Mouse (Mus musculus) intestine, postnatal 0 days (tissue): ENCODE data around the gene Cdk9. TPM values are rescaled to one million over a fixed set of nuclear protein-coding genes. Genes with fewer than 3 reads are reported as not detected.

Experiments used
- ATAC-seq: fragments of 200-750 bp; cut with Nextera tagmentation; 2 replicates; pipeline ENCODE4 v1.8.0; 2017; ENCODE audit warnings: mild to moderate bottlenecking, moderate TSS enrichment, moderate library complexity
- H3K27ac ChIP-seq: fragments of 300-500 bp; sonication (generic); 2 replicates; pipeline ENCODE4 v1.5.1; 2014; ENCODE audit warnings: mild to moderate bottlenecking, low read depth, low read length, moderate library complexity
- H3K27me3 ChIP-seq: fragments of 300-500 bp; sonication (generic); replicated peaks from 2 replicates; pipeline ENCODE4 v1.6.1; 2014; ENCODE audit warnings: low read length, mixed read lengths; ENCODE audit not compliant: control insufficient read depth, insufficient read depth
- H3K36me3 ChIP-seq: fragments of 300-500 bp; sonication (generic); 2 replicates; pipeline ENCODE4 v1.6.1; 2014; ENCODE audit warnings: mild to moderate bottlenecking, moderate library complexity; ENCODE audit not compliant: control insufficient read depth, insufficient read depth
- H3K4me1 ChIP-seq: fragments of 300-500 bp; sonication (generic); replicated peaks from 2 replicates; pipeline ENCODE4 v1.6.1; 2014; ENCODE audit warnings: antibody characterized with exemption, low read length, mixed read lengths; ENCODE audit not compliant: control insufficient read depth, insufficient read depth
- H3K4me2 ChIP-seq: fragments of 300-500 bp; sonication (generic); replicated peaks from 2 replicates; pipeline ENCODE4 v1.6.1; 2014; ENCODE audit warnings: low read depth, mild to moderate bottlenecking, moderate library complexity
- H3K4me3 ChIP-seq: fragments of 300-500 bp; sonication (generic); 2 replicates; pipeline ENCODE4 v1.5.1; 2014; ENCODE audit warnings: low read depth, low read length
- H3K9ac ChIP-seq: fragments of 300-500 bp; sonication (generic); 2 replicates; pipeline ENCODE4 v1.6.1; 2014; ENCODE audit warnings: mild to moderate bottlenecking, low read depth, low read length
- H3K9me3 ChIP-seq: fragments of 300-500 bp; sonication (generic); 2 replicates; pipeline ENCODE4 v1.6.1; 2016; ENCODE audit warnings: mixed run types; ENCODE audit not compliant: control insufficient read depth
- CTCF ChIP-seq: sonication (generic); IDR thresholded peaks from 2 replicates; pipeline ENCODE4 v1.5.1; 2016; ENCODE audit warnings: low read depth, mild to moderate bottlenecking, control low read depth, antibody characterized with exemption, moderate library complexity
- WGBS: fragments of 180-500 bp; shearing (Covaris S2); extraction: QIAGEN DNeasy Blood & Tissue Kit; methylation state at CpG from one replicate; pipeline ENCODE4 v1.1.7; 2014; 5-methylcytosine and 5-hydroxymethylcytosine counted together
- polyA plus RNA-seq: library from polyadenylated mRNA; unstranded; fragments of >200 nt; fragmentation: Nextera tagmentation; extraction: Ambion mirVana; gene quantifications from 2 replicates; pipeline ENCODE4 v1.2.1, GENCODE M21; 2015

The Cdk9 gene
- polyA plus RNA-seq, 1 experiment from 2014 or later, result 54.0 TPM

GRCm38 (mm10) chr2:32712108-32712551 lies 746 bp downstream of the Cdk9 start:
- Histone ChIP-seq H3K9ac (peak overlapping the region; percentile 85), H3K4me1 (peaks cover 13% of the 10 kb centered on the region; the same call in 1 of the 2 replicates), H3K36me3 (peaks cover 34% of the 10 kb centered on the region), H3K27ac (peak overlapping the region; percentile 80), H3K9me3 (no peaks in the 10 kb centered on the region), H3K4me2 (peak overlapping the region; percentile 74), H3K27me3 (no peaks in the 10 kb centered on the region), H3K4me3 (peak overlapping the region; percentile 89)
- 1% methylated on average over 39 of the region's 41 CpGs for WGBS
- TF ChIP-seq CTCF, result peak; percentile 36; the same call in 1 of the 2 replicates
- ATAC-seq, result peak; percentile 55

GRCm38 (mm10) chr2:32711301-32712056 lies 1.4 kb downstream of the Cdk9 start:
- Histone ChIP-seq H3K4me3 (peak overlapping the region; percentile 89), H3K4me2 (peak overlapping the region; percentile 74), H3K27ac (peak overlapping the region; percentile 80), H3K9me3 (no peaks in the 10 kb centered on the region), H3K9ac (peak overlapping the region; percentile 85), H3K27me3 (no peaks in the 10 kb centered on the region), H3K36me3 (peaks cover 40% of the 10 kb centered on the region), H3K4me1 (peaks cover 13% of the 10 kb centered on the region; the same call in 1 of the 2 replicates)
- TF ChIP-seq CTCF, result peak; percentile 41; the same call in 1 of the 2 replicates
- WGBS, result 21% methylated on average over 9 of the region's 9 CpGs
- no peak for ATAC-seq

- 74% methylated on average over 5 of the region's 5 CpGs for WGBS
- peaks cover 51% of the 10 kb centered on the region for H3K36me3 ChIP-seq
- no peak for TF ChIP-seq CTCF
- no peak overlapping the region for H3K4me2 ChIP-seq
- H3K4me1 ChIP-seq, result peaks cover 13% of the 10 kb centered on the region; the same call in 1 of the 2 replicates
- no peak overlapping the region for H3K27ac ChIP-seq
- no peaks in the 10 kb centered on the region for H3K9me3 ChIP-seq
- H3K4me3 ChIP-seq, result no peak overlapping the region
- no peak for ATAC-seq
- H3K27me3 ChIP-seq, result no peaks in the 10 kb centered on the region
- no peak overlapping the region for H3K9ac ChIP-seq
Observed at GRCm38 (mm10) chr2:32710425-32710824, 2.5 kb downstream of the Cdk9 start.

- H3K27me3 ChIP-seq, result no peaks in the 10 kb centered on the region
- peaks cover 13% of the 10 kb centered on the region; the same call in 1 of the 2 replicates for H3K4me1 ChIP-seq
- no peak for TF ChIP-seq CTCF
- no peaks in the 10 kb centered on the region for H3K9me3 ChIP-seq
- H3K4me2 ChIP-seq, result no peak overlapping the region
- WGBS, result 86% methylated on average over 20 of the region's 20 CpGs
- ATAC-seq, result no peak
- peaks cover 59% of the 10 kb centered on the region for H3K36me3 ChIP-seq
- H3K9ac ChIP-seq, result no peak overlapping the region
- no peak overlapping the region for H3K4me3 ChIP-seq
- H3K27ac ChIP-seq, result peak overlapping the region; percentile 28; the same call in 1 of the 2 replicates
Observed at GRCm38 (mm10) chr2:32709521-32710137, 3.2 kb downstream of the Cdk9 start.

GRCm38 (mm10) chr2:32708643-32709042 lies 4.2 kb downstream of the Cdk9 start:
- WGBS, result 31% methylated on average over 3 of the region's 3 CpGs
- Histone ChIP-seq H3K4me3 (no peak overlapping the region), H3K4me2 (no peak overlapping the region), H3K27ac (no peak overlapping the region), H3K4me1 (peaks cover 7% of the 10 kb centered on the region; the same call in 1 of the 2 replicates), H3K9ac (no peak overlapping the region), H3K9me3 (no peaks in the 10 kb centered on the region), H3K36me3 (peaks cover 66% of the 10 kb centered on the region), H3K27me3 (no peaks in the 10 kb centered on the region)
- TF ChIP-seq CTCF, result peak; percentile 89
- no peak for ATAC-seq

- ATAC-seq, result no peak
- Histone ChIP-seq H3K4me3 (no peak overlapping the region), H3K36me3 (peaks cover 66% of the 10 kb centered on the region), H3K27ac (0 out of 2 replicates have a peak overlapping the region, but pooled peaks have one; percentile 21), H3K4me1 (peaks cover 11% of the 10 kb centered on the region; the same call in 1 of the 2 replicates), H3K9me3 (no peaks in the 10 kb centered on the region), H3K27me3 (no peaks in the 10 kb centered on the region), H3K4me2 (no peak overlapping the region), H3K9ac (no peak overlapping the region)
- WGBS, result 87% methylated on average over 6 of the region's 6 CpGs
- TF ChIP-seq CTCF, result no peak
Observed at GRCm38 (mm10) chr2:32706971-32707370, 5.9 kb downstream of the Cdk9 start.
